Mouse (Mus musculus) G1E (cell line): ENCODE measurements around the gene Slc25a22.

ENCODE experiments used
- CTCF ChIP-seq: IDR thresholded peaks from 2 replicates; pipeline ENCODE4 v1.5.1; 2012; ENCODE audit warnings: low read depth, low read length, inconsistent platforms, mixed read lengths
- GATA1 ChIP-seq: IDR thresholded peaks from 2 replicates; pipeline ENCODE4 v1.6.1; 2012; ENCODE audit warnings: borderline replicate concordance, low read length, inconsistent platforms, mixed read lengths
- TAL1 ChIP-seq: conservative IDR thresholded peaks from 2 replicates; pipeline ENCODE4 v1.6.1; 2012; ENCODE audit warnings: low read depth, low read length, inconsistent platforms, mixed read lengths

DNA sequence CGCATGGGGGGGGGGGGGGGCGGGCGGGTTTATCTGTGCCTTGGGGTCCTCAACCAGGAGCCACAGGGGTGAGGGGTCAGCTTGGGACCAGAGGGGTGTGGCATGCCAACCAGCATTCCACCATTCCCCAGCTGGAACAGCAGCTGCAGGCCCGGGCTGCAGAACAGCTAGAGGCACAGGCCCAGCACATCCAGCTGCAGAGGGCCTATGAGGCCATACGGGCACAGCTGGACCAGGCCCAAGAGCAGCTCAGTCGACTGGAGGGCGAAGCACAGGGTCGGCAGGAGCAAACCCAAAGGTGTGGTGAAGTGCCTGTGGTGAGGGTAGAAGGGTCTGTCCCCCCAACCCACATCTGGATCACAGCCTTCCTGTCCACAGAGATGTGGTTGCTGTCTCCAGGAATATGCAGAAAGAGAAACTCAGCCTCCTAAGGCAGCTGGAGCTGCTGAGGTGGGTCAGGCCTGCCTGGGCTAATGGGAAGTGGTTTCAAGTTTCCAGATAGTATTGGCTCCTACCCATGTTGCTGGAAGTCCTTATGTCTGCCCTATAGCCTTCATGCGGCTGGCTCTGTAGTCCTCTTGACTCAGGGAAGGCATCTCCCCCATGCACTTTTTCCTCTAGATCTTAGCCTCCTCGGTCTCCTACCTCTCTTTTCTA is 27.8 kb upstream of the Slc25a22 start:
- TF ChIP-seq CTCF (no peak), GATA1 (no peak), TAL1 (no peak)
